Mouse (Mus musculus): ENCODE results near the gene Slc30a4. TPM values are rescaled to one million over a fixed set of nuclear protein-coding genes. Genes with fewer than 3 reads are reported as not detected.

The Slc30a4 gene
- polyA plus RNA-seq (2016; fragmentation: Nextera tagmentation; extraction: Ambion mirVana): 6.9 and 7.1 TPM in 2 replicates

GRCm38 (mm10) chr2:122702181-122703036 is at the start of gene Slc30a4:
Gene Slc30a4, minus strand, starts transcription at chr2:122702663.
- peaks cover 4% of the 10 kb centered on the region for H3K27me3 ChIP-seq
- peak within 1 kb of the TSS; percentile 81 for H3K4me3 ChIP-seq (replicated peaks)
- H3K4me1 ChIP-seq: peaks cover 10% of the 10 kb centered on the region
- peak within 1 kb of the TSS; percentile 83 for H3K4me2 ChIP-seq
- H3K36me3 ChIP-seq (replicated peaks): no peaks in the 10 kb centered on the region
- peak within 1 kb of the TSS; percentile 74 for H3K27ac ChIP-seq
- no peaks in the 10 kb centered on the region for H3K9me3 ChIP-seq
- WGBS: under 1% methylated on average over 98 of the region's 111 CpGs
- H3K9ac ChIP-seq: peak within 1 kb of the TSS; percentile 80
- peak; percentile 98 for ATAC-seq (ENCODE audit: low FRiP score)

- Histone ChIP-seq H3K4me1 (no peaks in the 10 kb centered on the region), H3K36me3 (replicated peaks) (peaks cover 43% of the 10 kb centered on the region)
- WGBS: 85% methylated on average over 9 of the region's 9 CpGs
Measured at GRCm38 (mm10) chr2:122746461-122746860, 44.0 kb upstream of the Slc30a4 start.

GRCm38 (mm10) chr2:122739023-122739422 is 36.6 kb upstream of the Slc30a4 start:
- peaks cover 13% of the 10 kb centered on the region for H3K27me3 ChIP-seq
- H3K4me2 ChIP-seq: peak overlapping the region; percentile 72
- peaks cover 21% of the 10 kb centered on the region for H3K4me1 ChIP-seq
- H3K9me3 ChIP-seq: no peaks in the 10 kb centered on the region
- H3K9ac ChIP-seq: peak overlapping the region; percentile 88
- H3K36me3 ChIP-seq (replicated peaks): peaks cover 7% of the 10 kb centered on the region
- H3K4me3 ChIP-seq (replicated peaks): peak overlapping the region; percentile 84
- ATAC-seq (ENCODE audit: low FRiP score): no peak
- peak overlapping the region; percentile 90 for H3K27ac ChIP-seq
- WGBS: 31% methylated on average over 7 of the region's 7 CpGs

More at GRCm38 (mm10) chr2:122746461-122746860, 44.0 kb upstream of the Slc30a4 start:
- no peak overlapping the region for H3K9ac ChIP-seq
- H3K4me3 ChIP-seq (replicated peaks): no peak overlapping the region
- ATAC-seq (ENCODE audit: low FRiP score): no peak
- no peak overlapping the region for H3K27ac ChIP-seq
- no peaks in the 10 kb centered on the region for H3K27me3 ChIP-seq
- no peaks in the 10 kb centered on the region for H3K9me3 ChIP-seq
- H3K4me2 ChIP-seq: no peak overlapping the region

GRCm38 (mm10) chr2:122737894-122738830 is 35.7 kb upstream of the Slc30a4 start, which contains the start of gene Bloc1s6:
Gene Bloc1s6, plus strand, starts transcription at chr2:122738503.
- Histone ChIP-seq H3K4me2 (peak within 1 kb of the TSS; percentile 72), H3K9me3 (no peaks in the 10 kb centered on the region), H3K27ac (peak within 1 kb of the TSS; percentile 90), H3K4me3 (replicated peaks) (peak within 1 kb of the TSS; percentile 84), H3K9ac (peak within 1 kb of the TSS; percentile 88), H3K36me3 (replicated peaks) (peaks cover 4% of the 10 kb centered on the region; the same call in 1 of the 2 replicates), H3K4me1 (peaks cover 21% of the 10 kb centered on the region), H3K27me3 (peaks cover 14% of the 10 kb centered on the region)
- WGBS: under 1% methylated on average over 55 of the region's 59 CpGs
- peak; percentile 94 for ATAC-seq (ENCODE audit: low FRiP score)

GRCm38 (mm10) chr2:122731456-122731855 is 29.0 kb upstream of the Slc30a4 start:
- Histone ChIP-seq H3K9me3 (no peaks in the 10 kb centered on the region), H3K4me2 (no peak overlapping the region), H3K27ac (no peak overlapping the region), H3K36me3 (replicated peaks) (no peaks in the 10 kb centered on the region), H3K27me3 (peaks cover 23% of the 10 kb centered on the region), H3K4me3 (replicated peaks) (no peak overlapping the region), H3K4me1 (no peaks in the 10 kb centered on the region), H3K9ac (no peak overlapping the region)
- ATAC-seq (ENCODE audit: low FRiP score): no peak
- 57% methylated on average over 2 of the region's 2 CpGs for WGBS

- Histone ChIP-seq H3K4me2 (no peak overlapping the region), H3K4me3 (replicated peaks) (no peak overlapping the region), H3K36me3 (replicated peaks) (no peaks in the 10 kb centered on the region), H3K4me1 (no peaks in the 10 kb centered on the region), H3K9me3 (no peaks in the 10 kb centered on the region), H3K27ac (no peak overlapping the region), H3K9ac (no peak overlapping the region), H3K27me3 (no peaks in the 10 kb centered on the region)
- no peak for ATAC-seq (ENCODE audit: low FRiP score)
- WGBS: 60% methylated on average over 10 of the region's 10 CpGs
Measured at GRCm38 (mm10) chr2:122725604-122726003, 23.1 kb upstream of the Slc30a4 start.

GRCm38 (mm10) chr2:122720564-122720963 is 18.1 kb upstream of the Slc30a4 start:
- Histone ChIP-seq H3K9ac (no peak overlapping the region), H3K27me3 (no peaks in the 10 kb centered on the region), H3K27ac (no peak overlapping the region), H3K4me3 (replicated peaks) (no peak overlapping the region), H3K4me1 (no peaks in the 10 kb centered on the region), H3K36me3 (replicated peaks) (no peaks in the 10 kb centered on the region), H3K9me3 (no peaks in the 10 kb centered on the region), H3K4me2 (no peak overlapping the region)
- ATAC-seq (ENCODE audit: low FRiP score): no peak
- WGBS: 86% methylated on average over 3 of the region's 3 CpGs

- H3K4me1 ChIP-seq: no peaks in the 10 kb centered on the region
- 69% methylated on average over 1 of the region's 1 CpGs for WGBS
- no peak overlapping the region for H3K27ac ChIP-seq
- no peak overlapping the region for H3K4me2 ChIP-seq
- no peak overlapping the region for H3K9ac ChIP-seq
- no peaks in the 10 kb centered on the region for H3K36me3 ChIP-seq (replicated peaks)
- H3K4me3 ChIP-seq (replicated peaks): no peak overlapping the region
- no peak for ATAC-seq (ENCODE audit: low FRiP score)
- no peaks in the 10 kb centered on the region for H3K9me3 ChIP-seq
- H3K27me3 ChIP-seq: no peaks in the 10 kb centered on the region
Measured at GRCm38 (mm10) chr2:122719232-122719631, 16.8 kb upstream of the Slc30a4 start.

- Histone ChIP-seq H3K4me1 (no peaks in the 10 kb centered on the region), H3K9me3 (no peaks in the 10 kb centered on the region), H3K9ac (no peak overlapping the region), H3K4me2 (no peak overlapping the region), H3K27ac (no peak overlapping the region), H3K4me3 (replicated peaks) (no peak overlapping the region), H3K36me3 (replicated peaks) (no peaks in the 10 kb centered on the region), H3K27me3 (no peaks in the 10 kb centered on the region)
- WGBS: 88% methylated on average over 3 of the region's 3 CpGs
- no peak for ATAC-seq (ENCODE audit: low FRiP score)
Measured at GRCm38 (mm10) chr2:122716301-122716842, 13.9 kb upstream of the Slc30a4 start.

GRCm38 (mm10) chr2:122715148-122715692 is 12.8 kb upstream of the Slc30a4 start:
- peaks cover 3% of the 10 kb centered on the region; the same call in 1 of the 2 replicates for H3K27me3 ChIP-seq
- ATAC-seq (ENCODE audit: low FRiP score): no peak
- H3K9ac ChIP-seq: no peak overlapping the region
- no peaks in the 10 kb centered on the region for H3K4me1 ChIP-seq
- H3K4me3 ChIP-seq (replicated peaks): no peak overlapping the region
- H3K36me3 ChIP-seq (replicated peaks): no peaks in the 10 kb centered on the region
- WGBS: 71% methylated on average over 5 of the region's 5 CpGs
- no peak overlapping the region for H3K4me2 ChIP-seq
- H3K27ac ChIP-seq: no peak overlapping the region
- no peaks in the 10 kb centered on the region for H3K9me3 ChIP-seq

GRCm38 (mm10) chr2:122712848-122713247 is 10.4 kb upstream of the Slc30a4 start:
- WGBS: 89% methylated on average over 2 of the region's 2 CpGs
- peaks cover 3% of the 10 kb centered on the region; the same call in 1 of the 2 replicates for H3K4me1 ChIP-seq
- H3K4me2 ChIP-seq: no peak overlapping the region
- no peaks in the 10 kb centered on the region for H3K36me3 ChIP-seq (replicated peaks)
- H3K9ac ChIP-seq: no peak overlapping the region
- no peak overlapping the region for H3K27ac ChIP-seq
- H3K9me3 ChIP-seq: no peaks in the 10 kb centered on the region
- no peak overlapping the region for H3K4me3 ChIP-seq (replicated peaks)
- H3K27me3 ChIP-seq: peaks cover 3% of the 10 kb centered on the region; the same call in 1 of the 2 replicates
- ATAC-seq (ENCODE audit: low FRiP score): no peak

Data from forebrain, embryonic 12.5 days (tissue).